Mouse (Mus musculus) left cerebral cortex, adult 2 months (tissue): ENCODE results near the gene Tcn2. TPM values are rescaled to one million over a fixed set of nuclear protein-coding genes. Genes with fewer than 3 reads are reported as not detected.
"Not testable (repeated sequence)": the region's sequence is repeated elsewhere in the genome, so short reads cannot be mapped to it uniquely, and the experiment has no call there.

Experiments used
- DNase-seq, 2 experiments: peaks; one replicate each; pipeline ENCODE4 v3.0.0; 2021 to 2022; ENCODE audit warnings: low spot score in 2 of 2, mixed read lengths in 1 of 2; ENCODE audit errors: extremely low spot score in 1 of 2
- H3K27ac ChIP-seq: fragments of 200-600 bp; 2 replicates; pipeline ENCODE4 v1.8.1; 2022
- H3K4me3 ChIP-seq: fragments of 200-600 bp; 2 replicates; pipeline ENCODE4 v1.8.1; 2022
- CTCF ChIP-seq: fragments of 200-600 bp; IDR thresholded peaks from 2 replicates; pipeline ENCODE4 v1.8.1; 2022; ENCODE audit warnings: antibody characterized with exemption, mild to moderate bottlenecking, moderate library complexity
- intact Hi-C: fragments of 180-260 bp; cut with DNase I; formaldehyde crosslinking; loops from one replicate; pipeline ENCODE4 v1.15.1; 2025
- total RNA-seq, 2 experiments: library from RNA; stranded (reverse); gene quantifications; 2 replicates each; pipeline ENCODE4 v1.2.3; 2021

Gene Tcn2
- total RNA-seq, 2 experiments from 2014 or later: 17.1 to 20.7 TPM

DNA sequence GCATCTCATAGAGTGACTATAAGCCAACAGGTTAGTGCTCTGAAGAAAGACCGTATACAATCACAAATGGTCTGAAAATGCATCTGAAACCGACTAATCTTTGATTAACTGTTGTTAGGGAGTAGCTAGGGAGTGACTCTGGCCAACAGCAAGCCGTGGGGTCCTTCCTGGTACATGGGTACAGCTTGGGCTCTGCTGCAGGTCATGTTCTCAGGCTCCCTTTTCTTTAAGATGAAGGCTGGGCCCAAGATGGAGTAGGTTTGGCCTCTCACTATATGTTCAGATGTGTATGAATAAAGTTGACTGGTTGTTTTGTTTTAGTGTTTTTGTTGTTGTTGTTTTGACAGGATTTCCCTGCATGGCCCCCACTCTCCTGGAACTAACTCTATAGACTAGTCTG is 29.8 kb upstream of the Tcn2 start:
- DNase-seq: no peak
- no peak overlapping the region for H3K27ac ChIP-seq
- H3K4me3 ChIP-seq: no peak overlapping the region
- no peak for TF ChIP-seq CTCF
- intact Hi-C loops: no loop called here

DNA sequence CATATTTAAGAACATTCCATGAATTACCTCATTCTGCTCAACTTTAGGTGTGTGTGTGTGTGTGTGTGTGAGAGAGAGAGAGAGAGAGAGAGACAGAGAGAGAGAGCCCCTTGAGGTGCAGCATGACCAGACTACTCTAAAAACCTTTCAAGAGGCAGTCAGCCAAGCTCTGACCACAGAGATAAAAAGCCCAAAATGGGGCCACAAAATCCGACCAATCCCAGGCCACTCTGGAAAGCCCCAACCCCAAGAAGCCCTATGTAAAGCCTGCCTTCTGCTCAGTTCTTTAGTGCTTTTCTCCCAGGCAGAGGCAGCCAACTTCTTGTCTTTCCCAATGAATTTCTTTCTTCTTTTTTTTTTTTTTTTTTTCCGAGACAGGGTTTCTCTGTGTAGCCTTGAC is 28.9 kb upstream of the Tcn2 start:
- intact Hi-C loops: no loop called here
- TF ChIP-seq CTCF: no peak
- Histone ChIP-seq H3K27ac (no peak overlapping the region), H3K4me3 (no peak overlapping the region)
- no peak for DNase-seq

DNA sequence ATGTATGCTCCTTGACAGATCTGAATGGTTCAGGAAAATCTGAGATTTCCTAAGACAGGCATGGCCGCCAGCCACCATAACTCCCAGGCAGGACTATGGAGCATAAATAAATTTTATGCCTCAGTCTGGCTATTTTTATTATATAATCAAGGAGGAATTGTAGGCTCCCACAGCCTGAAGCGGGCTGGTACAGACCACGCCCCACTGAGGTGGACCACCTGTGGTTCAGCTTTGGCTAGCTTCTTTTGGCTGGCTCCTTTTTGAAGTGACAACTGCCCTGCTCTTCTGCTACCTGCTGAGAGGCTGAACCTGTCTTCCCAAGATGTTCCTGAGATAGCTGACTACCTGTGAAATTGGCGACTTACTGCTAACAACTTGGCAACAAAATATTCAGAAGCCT is 23.4 kb upstream of the Tcn2 start:
- H3K27ac ChIP-seq, H3K4me3 ChIP-seq, intact Hi-C loops, DNase-seq: not testable (repeated sequence)

DNA sequence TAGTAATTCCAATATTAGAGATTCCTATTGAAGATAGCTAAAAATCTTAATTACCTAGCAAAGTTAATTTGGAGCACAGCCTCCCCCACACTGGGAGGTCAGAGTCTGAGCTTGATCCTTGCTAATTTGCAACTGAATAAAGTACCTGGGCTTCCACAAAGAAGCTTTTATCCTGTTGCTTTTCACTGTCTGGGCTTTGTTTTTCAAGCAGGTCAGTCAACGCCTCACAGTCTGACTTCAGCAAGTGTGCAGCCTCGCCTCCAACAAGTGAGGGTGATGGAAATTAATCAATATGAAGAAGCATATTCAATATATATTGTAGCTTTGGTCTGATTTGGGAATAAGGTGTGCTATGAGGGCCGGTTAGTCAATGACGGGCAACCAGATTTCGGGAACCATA is 22.9 kb upstream of the Tcn2 start:
- H3K27ac ChIP-seq, DNase-seq, intact Hi-C loops, H3K4me3 ChIP-seq: not testable (repeated sequence)

DNA sequence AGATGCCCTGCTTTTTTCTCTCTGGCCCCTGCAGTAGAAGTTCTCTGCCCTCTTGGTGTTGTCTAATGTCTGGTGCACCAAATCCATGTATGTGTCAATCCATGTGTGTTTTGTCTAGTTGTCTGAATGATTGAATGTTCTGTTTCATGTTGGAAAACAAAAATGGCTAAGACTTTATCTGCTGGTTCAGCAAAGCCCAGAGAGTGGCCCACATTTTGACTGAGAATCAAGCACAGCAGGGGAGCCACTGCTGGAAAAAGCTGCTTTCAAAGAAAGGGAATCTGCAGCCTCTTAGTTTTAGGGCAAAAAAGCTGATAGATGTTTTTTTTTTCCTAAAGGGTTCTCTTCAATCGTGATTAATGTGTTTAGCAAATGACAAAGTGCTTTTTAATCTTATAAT is 14.4 kb upstream of the Tcn2 start:
- DNase-seq: no peak
- intact Hi-C loops: no loop called here
- no peak for TF ChIP-seq CTCF
- Histone ChIP-seq H3K27ac (no peak overlapping the region), H3K4me3 (no peak overlapping the region)

DNA sequence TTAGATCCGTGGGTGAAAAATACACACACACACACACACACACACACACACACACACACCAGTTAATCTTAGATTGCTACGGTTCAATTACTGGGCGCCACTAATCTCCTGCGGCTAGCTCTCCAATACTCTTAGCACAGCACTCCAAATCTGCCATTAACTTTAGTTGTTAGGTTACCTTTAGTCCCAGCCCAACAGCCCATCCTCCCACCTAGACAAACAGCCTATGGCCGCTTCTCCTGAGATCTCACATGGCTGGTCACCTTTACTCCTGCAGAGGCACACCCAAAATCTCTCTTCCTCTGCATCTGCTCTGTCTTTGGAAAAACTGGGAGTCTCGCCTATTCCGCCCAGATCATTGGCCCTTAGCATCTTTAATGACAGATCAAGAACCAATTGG is 9.4 kb upstream of the Tcn2 start:
- no peak overlapping the region for H3K4me3 ChIP-seq
- no peak for TF ChIP-seq CTCF
- H3K27ac ChIP-seq: no peak overlapping the region
- DNase-seq: no peak
- intact Hi-C loops: no loop called here

DNA sequence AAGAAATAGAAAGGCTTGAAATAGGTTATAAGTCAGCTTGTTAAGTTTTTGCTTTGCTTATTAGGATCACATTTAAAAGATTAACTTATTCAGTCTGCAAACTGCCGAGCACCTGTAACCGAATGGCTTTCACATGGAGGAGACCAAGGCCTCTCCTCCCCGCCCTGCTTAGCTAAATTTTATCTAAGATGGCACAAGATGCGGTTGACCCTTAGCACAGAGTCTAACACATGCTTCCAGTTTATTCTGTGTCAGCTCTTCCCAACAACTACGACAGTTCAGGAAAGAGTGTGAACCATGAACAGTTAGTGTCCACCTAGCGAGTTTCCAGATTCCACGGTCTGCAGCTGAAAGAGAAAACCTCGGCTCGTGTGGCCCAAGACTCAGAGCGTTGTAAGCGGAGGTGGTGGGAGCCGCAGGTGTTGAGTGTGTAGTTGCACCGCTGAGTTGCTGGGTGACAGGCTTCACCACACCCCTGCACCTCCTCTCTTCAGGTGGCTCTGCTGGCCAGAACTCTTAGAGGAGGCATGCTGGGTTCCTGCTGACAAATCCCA is 5.4 kb upstream of the Tcn2 start:
- intact Hi-C loops: no loop called here
- no peak for TF ChIP-seq CTCF
- DNase-seq: no peak
- H3K27ac ChIP-seq: no peak overlapping the region
- H3K4me3 ChIP-seq: no peak overlapping the region

DNA sequence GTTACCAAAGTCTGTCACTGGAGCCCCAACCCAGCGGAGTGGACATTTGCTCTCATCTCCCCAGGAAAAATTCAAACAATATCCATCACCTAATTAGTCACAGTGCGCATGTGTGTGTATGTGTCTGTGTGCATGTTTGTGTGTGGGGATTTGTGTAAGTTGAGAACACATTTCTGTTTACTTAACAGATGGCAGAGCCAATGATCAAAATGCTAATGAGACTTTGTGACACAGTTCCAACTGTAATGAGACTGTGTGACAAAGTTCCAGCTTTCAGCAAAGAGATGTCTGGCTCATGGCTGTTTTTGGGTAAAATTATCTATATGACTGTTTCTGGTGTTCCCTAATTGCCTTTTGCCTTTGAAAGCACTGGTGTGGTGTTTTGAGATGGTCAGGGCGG is 4.4 kb upstream of the Tcn2 start:
- intact Hi-C loops: no loop called here
- Histone ChIP-seq H3K4me3 (no peak overlapping the region), H3K27ac (no peak overlapping the region)
- DNase-seq: no peak
- no peak for TF ChIP-seq CTCF

DNA sequence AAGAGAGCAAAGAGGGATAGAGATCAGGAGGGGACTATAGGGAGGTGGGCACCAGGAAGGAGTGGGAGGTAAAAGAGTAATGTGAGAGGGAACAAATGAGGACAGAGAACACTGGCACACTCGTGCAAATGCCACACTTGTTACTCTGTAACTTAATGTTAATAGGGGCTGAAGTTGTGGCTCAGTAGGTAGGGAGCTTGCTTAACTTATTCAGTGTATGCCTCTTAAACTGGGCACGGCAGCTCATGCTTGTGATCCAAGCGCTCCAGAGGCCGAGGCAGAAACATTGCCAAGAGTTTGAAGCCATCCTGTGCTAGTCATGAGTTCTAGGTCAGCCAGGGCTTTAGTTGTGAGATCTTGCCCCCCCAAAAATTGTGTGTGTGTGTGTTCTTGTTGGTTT is 3.2 kb upstream of the Tcn2 start:
- no peak for TF ChIP-seq CTCF
- intact Hi-C loops: no loop called here
- Histone ChIP-seq H3K4me3 (no peak overlapping the region), H3K27ac (no peak overlapping the region)
- DNase-seq: no peak

DNA sequence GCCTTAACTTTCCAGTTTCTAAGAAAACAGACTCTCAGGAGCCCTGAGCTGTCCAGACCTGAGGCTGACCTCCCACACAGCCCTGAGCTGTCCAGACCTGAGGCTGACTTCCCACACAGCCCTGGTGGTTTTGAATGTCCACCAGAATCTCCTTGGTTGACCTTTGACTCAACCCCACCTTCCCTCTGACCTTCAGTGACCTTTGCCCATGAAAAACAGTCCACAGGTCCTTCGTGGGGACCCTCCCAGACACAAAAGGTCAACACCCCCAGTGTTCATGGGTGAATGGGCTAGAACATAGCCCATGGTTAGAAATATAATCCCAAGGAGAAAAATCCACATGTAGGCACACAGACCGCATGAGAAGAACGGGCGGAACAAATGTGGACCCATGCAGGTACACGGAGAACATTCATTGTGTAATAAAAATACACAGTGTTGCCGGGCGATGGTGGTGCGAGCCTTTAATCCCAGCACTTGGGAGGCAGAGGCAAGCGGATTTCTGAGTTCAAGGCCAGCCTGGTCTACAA is 1.9 kb upstream of the Tcn2 start:
- DNase-seq: no peak
- no peak for TF ChIP-seq CTCF
- intact Hi-C loops: no loop called here
- H3K27ac ChIP-seq: no peak overlapping the region
- no peak overlapping the region for H3K4me3 ChIP-seq

DNA sequence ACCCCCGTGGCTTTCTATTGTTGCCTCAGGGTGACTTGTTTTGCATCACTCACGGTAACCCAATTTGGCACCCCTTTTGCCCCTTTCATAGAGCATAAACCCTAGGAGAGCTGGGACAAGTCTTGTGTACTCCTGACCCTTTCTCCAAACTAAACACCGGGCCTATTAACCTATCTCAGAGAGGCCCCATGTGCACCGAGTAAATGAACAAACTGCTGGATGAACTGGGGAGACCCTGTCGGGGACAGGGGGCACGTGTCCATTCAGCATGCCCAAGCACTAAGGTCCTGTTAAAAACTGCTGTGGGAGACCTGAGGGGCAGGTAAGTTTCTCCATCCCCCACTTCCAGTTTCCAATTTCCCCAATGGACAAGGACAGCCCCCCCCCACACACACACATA is 1.0 kb downstream of the Tcn2 start:
- intact Hi-C loops: no loop called here
- Histone ChIP-seq H3K27ac (no peak overlapping the region), H3K4me3 (no peak overlapping the region)
- TF ChIP-seq CTCF: no peak
- DNase-seq: no peak

DNA sequence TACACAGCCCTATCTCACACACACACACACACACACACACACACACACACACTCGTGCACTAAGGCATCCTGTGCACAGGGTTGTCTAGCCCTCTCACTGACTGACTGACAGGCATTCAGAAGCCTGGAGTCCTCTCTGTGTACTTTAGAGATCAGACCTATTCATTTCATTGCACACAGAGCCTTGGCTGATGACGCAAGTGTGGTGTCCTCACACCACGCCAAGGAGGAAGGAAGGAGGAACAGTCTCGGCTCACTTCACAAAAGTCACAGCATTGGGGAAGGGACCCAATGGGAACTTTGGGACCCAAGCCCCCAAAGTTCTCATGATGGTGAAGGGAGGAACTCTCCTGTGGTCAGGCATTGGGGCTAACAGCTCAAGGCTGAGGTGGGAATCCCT is 1.9 kb downstream of the Tcn2 start:
- peak in 1 of 2 experiments; percentile 3 for DNase-seq
- Histone ChIP-seq H3K4me3 (no peak overlapping the region), H3K27ac (no peak overlapping the region)
- TF ChIP-seq CTCF: no peak
- intact Hi-C loops: no loop called here

DNA sequence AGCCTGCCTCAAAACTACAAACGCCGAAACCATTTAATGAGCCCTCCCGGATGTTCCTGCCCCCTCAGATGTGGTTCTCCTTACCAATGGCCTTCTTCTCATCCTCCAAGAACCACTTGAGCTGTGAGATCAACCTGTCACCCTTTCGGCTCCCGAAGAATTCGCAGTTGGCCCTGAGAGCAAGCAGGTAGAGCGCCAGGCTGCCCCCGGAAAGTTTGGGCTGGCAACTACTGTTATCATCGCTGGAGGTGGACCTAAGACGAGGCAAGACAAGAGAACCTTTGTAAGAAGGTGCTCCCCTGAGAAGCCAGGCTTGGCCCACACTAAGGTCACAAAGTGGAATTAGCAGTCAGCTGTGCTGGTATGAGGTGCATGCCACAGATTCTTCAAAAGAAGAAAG is 6.0 kb downstream of the Tcn2 start:
- TF ChIP-seq CTCF: no peak
- Histone ChIP-seq H3K27ac (no peak overlapping the region), H3K4me3 (no peak overlapping the region)
- intact Hi-C loops: no loop called here
- DNase-seq: no peak

DNA sequence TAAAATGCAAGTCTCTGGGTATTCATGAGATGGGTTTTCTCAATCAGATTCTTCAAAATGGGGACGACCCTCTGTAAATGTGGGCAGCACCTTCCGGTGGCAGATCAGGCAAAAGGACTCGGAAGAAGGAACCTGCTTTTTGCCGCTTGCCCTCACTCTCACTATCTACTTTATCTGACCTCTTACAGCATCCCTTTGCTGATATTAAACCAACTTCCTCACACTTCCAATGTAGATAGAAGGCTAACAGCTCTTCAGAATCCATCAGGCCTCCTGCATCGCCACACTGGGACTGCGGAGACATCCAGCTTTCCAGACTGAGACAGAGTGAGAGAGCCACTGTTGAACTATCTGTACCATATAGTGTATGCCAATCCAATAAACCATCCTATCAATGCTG is 9.2 kb downstream of the Tcn2 start:
- no peak overlapping the region for H3K27ac ChIP-seq
- DNase-seq: no peak
- intact Hi-C loops: loop anchor here (5.0 kb wide), 1 partner anchor 385 kb away; no protein-coding TSS in a partner anchor
- no peak for TF ChIP-seq CTCF
- no peak overlapping the region for H3K4me3 ChIP-seq
